Mouse (Mus musculus) stomach, embryonic 14.5 days (tissue): ENCODE data around the gene Krtdap. TPM values are rescaled to one million over a fixed set of nuclear protein-coding genes. Genes with fewer than 3 reads are reported as not detected.
A peak's percentile ranks its signal among the peaks of the same experiment; 100 is the strongest.

Experiments used
- ATAC-seq: fragments of 200-750 bp; cut with Nextera tagmentation; 2 replicates; pipeline ENCODE4 v1.8.0; 2017; ENCODE audit warnings: low read depth, moderate TSS enrichment; ENCODE audit not compliant: insufficient number of reproducible peaks, insufficient read depth, low FRiP score
- H3K27ac ChIP-seq: fragments of 300-500 bp; sonication (generic); 2 replicates; pipeline ENCODE4 v1.5.1; 2014; ENCODE audit warnings: mild to moderate bottlenecking, low read length, moderate library complexity, mixed read lengths
- H3K27me3 ChIP-seq: fragments of 300-500 bp; sonication (generic); 2 replicates; pipeline ENCODE4 v1.6.1; 2014; ENCODE audit warnings: low read length, control low read depth, mixed read lengths; ENCODE audit not compliant: control insufficient read depth, insufficient read depth
- H3K36me3 ChIP-seq: fragments of 300-500 bp; sonication (generic); 2 replicates; pipeline ENCODE4 v1.6.1; 2014; ENCODE audit warnings: mild to moderate bottlenecking, control low read depth, low read length, moderate library complexity, mixed read lengths; ENCODE audit not compliant: control insufficient read depth, insufficient read depth
- H3K4me1 ChIP-seq: fragments of 300-500 bp; sonication (generic); 2 replicates; pipeline ENCODE4 v1.6.1; 2014; ENCODE audit warnings: low read length, control low read depth, mixed read lengths; ENCODE audit not compliant: control insufficient read depth, insufficient read depth
- H3K4me2 ChIP-seq: fragments of 300-500 bp; sonication (generic); replicated peaks from 2 replicates; pipeline ENCODE4 v1.6.1; 2014; ENCODE audit warnings: low read depth, low read length, control low read depth
- H3K4me3 ChIP-seq: fragments of 300-500 bp; sonication (generic); 2 replicates; pipeline ENCODE4 v1.5.1; 2014; ENCODE audit warnings: low read depth, low read length, control low read depth
- H3K9ac ChIP-seq: fragments of 300-500 bp; sonication (generic); replicated peaks from 2 replicates; pipeline ENCODE4 v1.6.1; 2014; ENCODE audit warnings: low read depth, mild to moderate bottlenecking, control low read depth, low read length, moderate library complexity, mixed read lengths
- H3K9me3 ChIP-seq: fragments of 300-500 bp; sonication (generic); 2 replicates; pipeline ENCODE4 v1.6.1; 2016; ENCODE audit warnings: low read depth, low read length, control low read depth; ENCODE audit not compliant: control insufficient read depth
- WGBS: fragments of 180-500 bp; shearing (Covaris S2); extraction: QIAGEN DNeasy Blood & Tissue Kit; methylation state at CpG from one replicate; pipeline ENCODE4 v1.1.7; 2014; 5-methylcytosine and 5-hydroxymethylcytosine counted together
- polyA plus RNA-seq: library from polyadenylated mRNA; unstranded; fragments of >200 nt; fragmentation: Nextera tagmentation; extraction: Ambion mirVana; gene quantifications from 2 replicates; pipeline ENCODE4 v1.2.1, GENCODE M21; 2014

Krtdap gene
- polyA plus RNA-seq, 1 experiment from 2014 or later, result 9.2 TPM

DNA sequence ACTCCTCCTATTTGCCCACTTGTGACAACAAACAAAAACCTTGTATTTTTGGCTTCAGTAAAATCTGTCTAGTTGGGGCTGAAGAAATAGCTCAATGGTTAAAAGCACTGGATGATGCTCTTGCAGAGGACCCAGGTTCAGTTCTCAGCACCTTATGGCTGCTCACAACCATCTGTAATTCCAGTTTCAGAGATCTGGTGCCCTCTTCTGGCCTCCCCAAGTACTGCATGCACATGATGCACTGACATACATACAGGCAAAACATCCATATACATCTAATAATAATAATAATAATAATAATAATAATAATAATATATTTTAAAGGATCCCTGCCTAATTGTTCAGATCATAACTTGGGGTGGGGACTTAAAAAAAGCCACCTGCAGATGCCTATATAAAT lies 13.0 kb downstream of the Krtdap start:
- no peak for ATAC-seq
- Histone ChIP-seq H3K27me3 (no peaks in the 10 kb centered on the region), H3K36me3 (no peaks in the 10 kb centered on the region), H3K9ac (no peak overlapping the region), H3K27ac (no peak overlapping the region), H3K4me2 (no peak overlapping the region), H3K9me3 (peaks cover 7% of the 10 kb centered on the region; the same call in 1 of the 2 replicates), H3K4me1 (no peaks in the 10 kb centered on the region), H3K4me3 (no peak overlapping the region)

DNA sequence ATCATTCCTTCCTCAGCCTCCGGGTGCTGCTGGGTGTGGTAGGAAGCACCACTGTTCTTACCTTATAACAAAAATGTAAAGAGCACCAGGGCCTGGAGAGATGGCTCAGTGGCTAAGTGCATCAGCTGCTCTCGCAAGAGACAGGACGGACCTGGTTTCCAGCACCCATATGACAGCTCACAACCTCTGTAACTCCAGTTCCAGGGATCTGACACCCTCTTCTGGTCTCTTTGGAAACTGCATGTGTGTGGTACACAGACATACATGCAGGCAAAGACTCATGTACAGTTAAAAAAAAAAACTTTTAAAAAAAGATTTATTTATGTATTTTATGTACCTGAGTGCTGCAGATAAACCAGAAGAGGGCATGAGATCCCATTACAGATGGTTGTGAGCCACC lies 15.6 kb downstream of the Krtdap start:
- Histone ChIP-seq H3K4me3 (no peak overlapping the region), H3K27me3 (no peaks in the 10 kb centered on the region), H3K9me3 (0 out of 2 replicates have a peak, but pooled peaks cover 4% of the 10 kb centered on the region), H3K9ac (no peak overlapping the region), H3K36me3 (no peaks in the 10 kb centered on the region), H3K27ac (no peak overlapping the region), H3K4me1 (no peaks in the 10 kb centered on the region), H3K4me2 (no peak overlapping the region)
- WGBS, result 92% methylated on average over 3 of the region's 3 CpGs
- ATAC-seq, result no peak

DNA sequence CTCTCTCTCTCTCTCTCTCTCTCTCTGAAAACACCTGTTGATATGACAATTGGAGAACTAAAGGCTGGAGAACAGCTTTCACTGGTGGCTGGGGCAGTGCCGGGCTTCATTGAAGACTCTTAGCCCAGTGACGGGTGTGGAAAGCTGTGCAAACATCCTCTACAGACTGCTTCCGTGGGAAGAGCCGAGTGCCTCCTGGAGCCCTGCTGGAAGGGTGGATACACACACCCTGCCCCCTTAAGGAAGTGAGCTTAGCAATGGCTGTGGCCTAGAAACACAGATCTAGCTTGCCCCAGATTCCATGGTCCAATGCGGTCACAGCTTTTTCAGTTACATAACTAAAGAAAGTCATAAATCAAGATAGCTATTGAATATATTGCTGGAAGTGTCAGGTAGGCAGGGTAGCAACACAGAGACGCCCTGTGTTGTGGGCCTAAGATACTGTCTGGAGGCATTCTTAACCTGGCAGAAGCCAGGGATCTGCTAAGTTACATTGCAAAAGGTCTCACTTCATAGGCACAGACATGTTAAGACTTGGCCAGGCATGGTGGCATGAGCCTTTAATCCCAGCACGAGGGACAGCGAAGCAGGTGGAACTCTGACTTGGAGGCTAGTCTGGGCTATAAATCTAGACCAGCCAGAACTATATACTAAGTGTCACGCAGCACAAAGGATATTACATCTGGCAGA lies 16.5 kb downstream of the Krtdap start:
- Histone ChIP-seq H3K4me2 (no peak overlapping the region), H3K27me3 (no peaks in the 10 kb centered on the region), H3K36me3 (no peaks in the 10 kb centered on the region), H3K4me3 (no peak overlapping the region), H3K9me3 (0 out of 2 replicates have a peak, but pooled peaks cover 4% of the 10 kb centered on the region), H3K9ac (no peak overlapping the region), H3K27ac (peak overlapping the region; percentile 67; the same call in 1 of the 2 replicates), H3K4me1 (no peaks in the 10 kb centered on the region)
- 63% methylated on average over 9 of the region's 9 CpGs for WGBS
- ATAC-seq, result peak; percentile 86

DNA sequence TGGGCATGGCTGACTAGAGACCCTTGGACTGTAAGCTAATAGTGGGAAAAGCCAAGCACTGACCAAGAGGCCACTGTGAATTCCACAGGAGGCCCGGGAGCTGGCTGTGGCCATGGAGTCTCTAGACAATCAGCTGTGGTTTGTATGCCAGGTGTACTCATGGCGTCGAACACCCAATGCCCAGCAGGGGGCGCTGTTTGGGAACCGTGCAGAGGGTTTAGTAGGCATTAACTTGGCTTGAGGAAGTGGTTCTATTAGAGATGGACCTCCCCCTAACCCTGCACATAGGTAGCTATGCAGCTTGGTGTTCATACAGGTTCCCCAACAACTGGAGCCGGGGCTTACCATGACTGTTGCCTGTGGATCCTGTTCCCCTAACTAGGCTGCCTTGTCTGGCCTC lies 18.2 kb downstream of the Krtdap start:
- Histone ChIP-seq H3K9me3 (no peaks in the 10 kb centered on the region), H3K4me3 (no peak overlapping the region), H3K4me1 (no peaks in the 10 kb centered on the region), H3K36me3 (no peaks in the 10 kb centered on the region), H3K9ac (no peak overlapping the region), H3K27ac (no peak overlapping the region), H3K27me3 (no peaks in the 10 kb centered on the region), H3K4me2 (no peak overlapping the region)
- ATAC-seq, result no peak
- 48% methylated on average over 6 of the region's 6 CpGs for WGBS

DNA sequence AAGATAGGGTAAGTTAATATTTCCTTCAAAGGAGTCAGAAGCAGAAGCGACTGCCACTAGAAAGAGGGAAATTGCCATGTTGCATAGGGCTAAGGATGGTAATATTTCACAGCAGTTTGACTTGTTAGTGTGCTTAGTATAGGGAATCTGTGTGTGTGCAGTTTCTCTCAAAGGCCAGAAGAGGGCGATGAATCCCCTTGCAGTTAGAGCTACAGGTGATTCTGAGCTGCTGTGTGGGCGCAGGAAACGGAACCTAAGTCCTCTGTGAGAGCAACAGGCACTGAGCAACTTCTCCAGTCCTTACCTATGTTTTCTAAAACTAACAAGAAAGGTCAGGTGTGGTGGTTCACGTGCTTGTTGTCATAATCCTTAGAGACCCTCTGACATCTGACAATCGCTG lies 22.6 kb downstream of the Krtdap start:
- Histone ChIP-seq H3K27me3 (no peaks in the 10 kb centered on the region), H3K27ac (no peak overlapping the region), H3K9ac (no peak overlapping the region), H3K4me1 (0 out of 2 replicates have a peak, but pooled peaks cover 5% of the 10 kb centered on the region), H3K36me3 (no peaks in the 10 kb centered on the region), H3K4me3 (no peak overlapping the region), H3K4me2 (no peak overlapping the region), H3K9me3 (no peaks in the 10 kb centered on the region)
- ATAC-seq, result no peak
- 58% methylated on average over 6 of the region's 6 CpGs for WGBS

DNA sequence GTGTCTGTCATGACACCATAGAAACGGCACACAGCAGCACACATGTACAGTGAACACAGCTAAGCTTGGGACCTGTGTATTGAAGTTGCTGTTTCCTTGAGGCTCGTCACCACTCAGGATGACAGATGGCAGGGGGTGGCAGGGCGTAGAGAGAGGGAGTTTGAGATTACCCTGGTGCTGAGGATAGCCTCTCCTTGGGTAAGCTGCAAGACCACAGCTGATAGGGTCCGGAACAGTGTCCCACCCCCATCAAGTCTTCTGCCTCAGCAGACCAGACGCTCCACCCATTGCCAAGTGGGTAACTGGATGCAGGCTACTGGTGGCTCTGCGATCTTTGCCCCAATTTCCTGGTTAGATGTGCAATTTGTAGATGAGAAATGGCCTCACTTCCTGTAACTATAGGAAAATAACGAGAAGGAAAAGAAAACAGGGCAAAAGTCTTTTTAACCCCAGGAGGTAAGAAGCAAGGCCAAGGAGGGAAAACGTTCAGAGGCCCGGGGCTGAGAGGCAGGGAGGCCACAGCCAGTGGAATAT lies 24.1 kb downstream of the Krtdap start:
- no peak overlapping the region for H3K4me3 ChIP-seq
- 40% methylated on average over 9 of the region's 9 CpGs for WGBS
- 0 out of 2 replicates have a peak, but pooled peaks have one; percentile 38 for ATAC-seq
- H3K27ac ChIP-seq, result peak overlapping the region; percentile 67; the same call in 1 of the 2 replicates
- no peak overlapping the region for H3K9ac ChIP-seq
- no peaks in the 10 kb centered on the region for H3K36me3 ChIP-seq
- H3K9me3 ChIP-seq, result no peaks in the 10 kb centered on the region
- H3K27me3 ChIP-seq, result no peaks in the 10 kb centered on the region
- H3K4me1 ChIP-seq, result 0 out of 2 replicates have a peak, but pooled peaks cover 5% of the 10 kb centered on the region
- H3K4me2 ChIP-seq, result no peak overlapping the region

DNA sequence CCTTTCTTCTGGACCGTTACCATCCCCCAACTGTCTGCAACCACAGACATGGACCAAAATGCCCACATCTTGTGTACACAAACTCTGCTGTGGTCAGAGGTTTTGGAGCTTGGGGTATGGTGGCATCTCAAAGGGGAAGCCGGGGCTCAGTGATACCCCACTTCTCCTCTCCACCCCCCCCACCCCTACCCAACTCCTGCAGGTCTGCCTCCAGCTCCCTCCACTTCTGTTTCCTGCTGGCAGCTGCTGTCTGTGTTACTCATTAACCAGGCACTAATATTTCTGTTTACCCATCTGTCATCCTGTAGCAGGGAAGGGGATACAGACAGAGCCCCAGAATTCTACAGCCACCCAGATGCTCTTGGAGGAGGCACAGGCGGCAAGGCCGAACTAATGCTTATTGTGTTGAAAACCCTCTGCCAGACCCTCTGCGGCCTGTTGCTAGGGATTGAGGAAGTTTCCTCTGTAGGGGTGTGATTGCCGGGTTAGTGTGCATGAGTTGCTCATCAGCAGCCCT lies 24.7 kb downstream of the Krtdap start:
- 37% methylated on average over 6 of the region's 6 CpGs for WGBS
- no peaks in the 10 kb centered on the region for H3K36me3 ChIP-seq
- H3K4me2 ChIP-seq, result no peak overlapping the region
- 0 out of 2 replicates have a peak, but pooled peaks cover 5% of the 10 kb centered on the region for H3K4me1 ChIP-seq
- H3K9ac ChIP-seq, result no peak overlapping the region
- no peaks in the 10 kb centered on the region for H3K27me3 ChIP-seq
- peak overlapping the region; percentile 67; the same call in 1 of the 2 replicates for H3K27ac ChIP-seq
- no peak overlapping the region for H3K4me3 ChIP-seq
- no peaks in the 10 kb centered on the region for H3K9me3 ChIP-seq
- peak; percentile 80 for ATAC-seq

DNA sequence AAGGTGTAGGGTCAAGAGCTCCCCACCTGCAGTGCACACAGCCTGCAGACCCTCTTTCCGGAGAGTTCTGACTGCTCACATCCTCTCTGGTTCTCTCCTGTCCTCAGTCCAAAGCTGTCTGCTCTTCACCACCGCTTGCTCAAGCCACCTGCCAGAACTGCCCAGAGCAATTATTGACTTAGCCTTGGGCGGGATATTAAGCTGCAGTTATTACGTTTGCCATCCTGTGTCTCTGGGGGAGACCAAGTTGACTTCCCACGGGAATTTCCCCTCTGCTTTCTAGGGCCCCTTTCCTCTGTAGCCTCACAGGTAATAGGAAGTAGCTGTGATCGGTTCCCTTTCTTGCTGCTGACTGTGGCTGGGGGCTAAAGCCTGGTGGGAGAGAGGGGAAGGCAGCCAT lies 32.4 kb downstream of the Krtdap start:
- WGBS, result 53% methylated on average over 6 of the region's 6 CpGs
- H3K27me3 ChIP-seq, result no peaks in the 10 kb centered on the region
- no peak; the same call in 1 of the 2 replicates for ATAC-seq
- no peak overlapping the region for H3K4me2 ChIP-seq
- no peaks in the 10 kb centered on the region for H3K36me3 ChIP-seq
- H3K4me3 ChIP-seq, result no peak overlapping the region
- no peaks in the 10 kb centered on the region for H3K9me3 ChIP-seq
- peak overlapping the region; percentile 55; the same call in 1 of the 2 replicates for H3K27ac ChIP-seq
- peaks cover 9% of the 10 kb centered on the region; the same call in 1 of the 2 replicates for H3K4me1 ChIP-seq
- no peak overlapping the region for H3K9ac ChIP-seq
